Mouse (Mus musculus) hindbrain, embryonic 15.5 days (tissue): ENCODE data around the gene Dctpp1. TPM values are rescaled to one million over a fixed set of nuclear protein-coding genes. Genes with fewer than 3 reads are reported as not detected.
A peak's percentile ranks its signal among the peaks of the same experiment; 100 is the strongest.

ENCODE experiments used
- ATAC-seq: fragments of 200-750 bp; cut with Nextera tagmentation; 2 replicates; pipeline ENCODE4 v1.8.0; 2017; ENCODE audit warnings: low read depth, moderate number of reproducible peaks, moderate TSS enrichment; ENCODE audit not compliant: low FRiP score
- H3K27ac ChIP-seq: fragments of 300-500 bp; sonication (generic); replicated peaks from 2 replicates; pipeline ENCODE4 v1.5.1; 2015; ENCODE audit warnings: mild to moderate bottlenecking, inconsistent platforms
- H3K27me3 ChIP-seq: fragments of 300-500 bp; sonication (generic); 2 replicates; pipeline ENCODE4 v1.6.1; 2015; ENCODE audit warnings: control low read depth, inconsistent platforms
- H3K36me3 ChIP-seq: fragments of 300-500 bp; sonication (generic); 2 replicates; pipeline ENCODE4 v1.6.1; 2015; ENCODE audit warnings: control low read depth, inconsistent platforms
- H3K4me1 ChIP-seq: fragments of 300-500 bp; sonication (generic); replicated peaks from 2 replicates; pipeline ENCODE4 v1.6.1; 2015; ENCODE audit warnings: control low read depth, inconsistent platforms
- H3K4me2 ChIP-seq: fragments of 300-500 bp; sonication (generic); 2 replicates; pipeline ENCODE4 v1.6.1; 2015; ENCODE audit warnings: moderate library complexity, mild to moderate bottlenecking, inconsistent platforms
- H3K4me3 ChIP-seq: fragments of 300-500 bp; sonication (generic); 2 replicates; pipeline ENCODE4 v1.5.1; 2015; ENCODE audit warnings: mild to moderate bottlenecking, inconsistent platforms
- H3K9ac ChIP-seq: fragments of 300-500 bp; sonication (generic); 2 replicates; pipeline ENCODE4 v1.6.1; 2015; ENCODE audit warnings: inconsistent platforms
- H3K9me3 ChIP-seq: fragments of 300-500 bp; sonication (generic); 2 replicates; pipeline ENCODE4 v1.6.1; 2016; ENCODE audit warnings: control low read depth, inconsistent platforms
- WGBS: fragments of 180-500 bp; shearing (Covaris S2); methylation state at CpG from one replicate; pipeline ENCODE4 v1.1.7; 2015; 5-methylcytosine and 5-hydroxymethylcytosine counted together
- polyA plus RNA-seq: library from polyadenylated mRNA; unstranded; fragments of >200 nt; fragmentation: Nextera tagmentation; extraction: Ambion mirVana; gene quantifications from 2 replicates; pipeline ENCODE4 v1.2.1, GENCODE M21; 2015

Gene Dctpp1
- 122 TPM in 2 replicates for polyA plus RNA-seq

DNA sequence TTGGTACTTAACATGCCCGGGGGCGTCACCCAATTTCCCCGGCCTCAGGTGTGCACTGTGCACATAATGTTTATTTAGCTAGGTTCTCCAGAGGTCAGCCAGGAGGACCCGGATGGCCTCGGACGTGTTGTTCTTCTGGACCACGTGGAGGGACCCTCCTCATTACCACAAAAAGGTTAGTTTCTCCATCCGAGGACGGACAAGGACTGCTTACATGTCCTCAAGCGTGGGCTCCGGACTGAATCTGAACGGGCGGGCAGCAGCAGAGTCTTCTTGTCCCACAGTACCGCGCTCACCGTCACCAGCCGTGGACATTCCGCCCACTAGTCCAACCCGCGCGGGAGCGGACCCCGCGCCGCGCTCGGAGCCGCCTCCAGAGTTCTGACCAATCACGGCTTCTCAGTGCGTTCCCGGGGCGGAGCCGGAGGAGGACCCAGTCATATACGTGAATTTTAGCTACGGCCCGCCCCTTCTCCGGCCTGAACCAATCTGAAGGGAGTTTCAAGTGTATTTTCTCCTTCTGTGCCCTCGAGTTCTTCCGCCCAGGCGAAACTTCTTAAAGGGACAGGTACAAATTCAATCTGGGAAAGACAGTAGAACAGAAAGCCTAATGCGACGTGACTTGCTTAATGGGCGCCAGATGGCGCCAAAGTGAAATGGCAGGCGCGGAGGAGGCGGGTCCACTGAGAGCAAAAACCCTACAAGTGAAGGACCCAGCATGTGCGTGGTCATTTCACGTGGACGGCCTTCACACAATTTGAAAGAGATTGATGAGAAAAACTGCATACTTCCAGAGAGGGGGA lies at the start of gene Dctpp1:
Gene Dctpp1, minus strand, starts transcription at position 401 of the 803 bp plus-strand sequence.
- no peaks in the 10 kb centered on the region for H3K27me3 ChIP-seq
- WGBS: under 1% methylated on average over 50 of the region's 50 CpGs
- H3K9ac ChIP-seq: peak within 1 kb of the TSS; percentile 75
- peak; percentile 98 for ATAC-seq
- peaks cover 19% of the 10 kb centered on the region for H3K4me1 ChIP-seq
- peak within 1 kb of the TSS; percentile 39; the same call in 1 of the 2 replicates for H3K27ac ChIP-seq
- no peaks in the 10 kb centered on the region for H3K9me3 ChIP-seq
- H3K4me2 ChIP-seq: peak within 1 kb of the TSS; percentile 89
- no peaks in the 10 kb centered on the region for H3K36me3 ChIP-seq
- H3K4me3 ChIP-seq: peak within 1 kb of the TSS; percentile 75

GRCm38 (mm10) chr7:127309951-127310350 lies 49.4 kb upstream of the Dctpp1 start:
- Histone ChIP-seq H3K9me3 (no peaks in the 10 kb centered on the region), H3K9ac (no peak overlapping the region), H3K4me3 (no peak overlapping the region), H3K4me2 (no peak overlapping the region), H3K27me3 (no peaks in the 10 kb centered on the region), H3K4me1 (no peaks in the 10 kb centered on the region), H3K27ac (no peak overlapping the region), H3K36me3 (no peaks in the 10 kb centered on the region)
- no peak for ATAC-seq
- WGBS: 79% methylated on average over 12 of the region's 12 CpGs

- ATAC-seq: no peak
- no peaks in the 10 kb centered on the region for H3K4me1 ChIP-seq
- H3K36me3 ChIP-seq: no peaks in the 10 kb centered on the region
- no peak overlapping the region for H3K4me3 ChIP-seq
- no peak overlapping the region for H3K27ac ChIP-seq
- no peak overlapping the region for H3K4me2 ChIP-seq
- H3K9ac ChIP-seq: no peak overlapping the region
- WGBS: 67% methylated on average over 4 of the region's 4 CpGs
- no peaks in the 10 kb centered on the region for H3K27me3 ChIP-seq
- H3K9me3 ChIP-seq: no peaks in the 10 kb centered on the region
These were observed 48.4 kb upstream of the Dctpp1 start for GRCm38 (mm10) chr7:127308887-127309286.

DNA sequence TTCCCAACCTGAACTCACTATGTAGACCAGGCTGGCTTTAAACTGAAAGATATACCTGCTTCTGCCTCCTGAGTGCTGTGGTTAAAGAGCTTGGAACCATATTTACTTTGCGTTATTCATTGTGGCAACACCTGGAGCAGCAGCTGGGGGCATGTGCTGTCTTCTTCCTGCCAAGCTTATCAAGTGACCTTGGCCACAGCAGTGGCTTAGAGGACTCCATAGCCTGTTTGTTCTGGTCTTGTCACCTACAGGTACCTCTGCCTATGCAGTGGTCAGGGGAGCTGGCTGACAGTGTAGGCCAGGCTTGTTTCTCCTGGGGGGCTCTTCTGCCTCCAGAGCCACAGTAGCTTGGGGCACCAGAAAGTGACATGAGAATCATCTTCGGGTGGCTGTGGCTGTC lies 47.9 kb upstream of the Dctpp1 start:
- H3K36me3 ChIP-seq: no peaks in the 10 kb centered on the region
- H3K27ac ChIP-seq: no peak overlapping the region
- no peaks in the 10 kb centered on the region for H3K27me3 ChIP-seq
- no peak overlapping the region for H3K4me2 ChIP-seq
- H3K4me3 ChIP-seq: no peak overlapping the region
- no peaks in the 10 kb centered on the region for H3K9me3 ChIP-seq
- H3K9ac ChIP-seq: no peak overlapping the region
- WGBS: 86% methylated on average over 2 of the region's 2 CpGs
- H3K4me1 ChIP-seq: no peaks in the 10 kb centered on the region
- no peak for ATAC-seq

DNA sequence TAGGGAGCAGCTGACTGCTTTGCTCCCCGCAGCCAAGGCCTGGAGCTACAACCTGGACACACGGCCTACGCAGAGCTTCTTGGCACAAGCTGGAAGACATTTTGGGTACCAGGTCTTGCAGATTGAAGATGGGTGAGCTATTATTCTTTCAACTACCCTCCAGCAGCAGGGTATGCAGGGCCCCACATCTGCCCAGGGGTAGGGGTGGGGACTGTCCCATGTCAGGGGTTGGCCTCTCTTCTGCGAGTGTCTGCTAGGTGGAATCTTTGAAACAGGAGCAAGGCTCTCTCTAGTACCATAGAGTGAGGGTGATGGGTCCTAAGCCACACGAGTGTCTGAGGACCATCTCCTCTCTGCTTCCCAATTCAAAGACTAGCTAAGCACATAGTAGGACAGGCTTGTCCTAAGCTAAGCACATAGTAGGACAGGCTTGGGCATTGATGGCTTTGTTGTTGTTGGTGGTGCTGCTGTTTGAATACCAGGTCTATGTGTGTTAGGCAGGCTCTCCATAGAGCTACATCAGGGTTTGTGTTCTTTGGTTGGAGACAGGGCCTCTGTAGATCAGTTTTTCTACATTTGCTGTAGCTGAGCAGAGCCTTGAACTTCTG lies 37.2 kb upstream of the Dctpp1 start:
- Histone ChIP-seq H3K4me3 (no peak overlapping the region), H3K27me3 (no peaks in the 10 kb centered on the region), H3K4me1 (no peaks in the 10 kb centered on the region), H3K36me3 (no peaks in the 10 kb centered on the region), H3K4me2 (no peak overlapping the region), H3K9ac (no peak overlapping the region), H3K27ac (no peak overlapping the region), H3K9me3 (no peaks in the 10 kb centered on the region)
- no peak for ATAC-seq
- 94% methylated on average over 5 of the region's 5 CpGs for WGBS

- no peak overlapping the region for H3K9ac ChIP-seq
- no peaks in the 10 kb centered on the region for H3K27me3 ChIP-seq
- H3K4me1 ChIP-seq: no peaks in the 10 kb centered on the region
- no peaks in the 10 kb centered on the region for H3K9me3 ChIP-seq
- H3K36me3 ChIP-seq: no peaks in the 10 kb centered on the region
- H3K4me3 ChIP-seq: no peak overlapping the region
- 88% methylated on average over 5 of the region's 5 CpGs for WGBS
- no peak overlapping the region for H3K27ac ChIP-seq
- H3K4me2 ChIP-seq: no peak overlapping the region
- no peak for ATAC-seq
These were observed 36.5 kb upstream of the Dctpp1 start for GRCm38 (mm10) chr7:127296786-127297555.

DNA sequence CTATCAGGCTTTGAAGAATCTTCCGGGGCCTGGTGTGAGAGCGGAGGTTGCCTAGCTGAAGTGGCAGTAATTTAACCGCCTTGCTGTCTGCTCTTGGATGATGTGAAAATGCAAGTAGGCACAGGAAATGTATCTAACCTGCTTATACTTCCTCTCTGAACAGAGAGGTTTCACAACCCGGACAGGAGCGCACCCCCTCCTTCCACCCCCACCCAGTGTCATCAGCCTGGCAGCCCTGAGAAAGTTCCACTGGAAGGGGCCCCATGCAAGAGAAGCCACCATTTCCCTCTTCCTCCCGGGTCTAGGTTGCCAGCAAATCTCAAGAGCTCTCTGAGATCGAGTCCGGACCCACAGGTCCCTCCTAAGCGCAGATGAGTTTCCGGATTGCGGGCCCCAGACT lies 35.6 kb upstream of the Dctpp1 start, which contains the start of gene Itgal:
Gene Itgal, plus strand, starts transcription at position 163 of the 400 bp plus-strand sequence.
- Histone ChIP-seq H3K27ac (no peak within 1 kb of the TSS), H3K4me1 (no peaks in the 10 kb centered on the region), H3K9ac (no peak within 1 kb of the TSS), H3K36me3 (no peaks in the 10 kb centered on the region), H3K27me3 (no peaks in the 10 kb centered on the region), H3K9me3 (no peaks in the 10 kb centered on the region), H3K4me3 (no peak within 1 kb of the TSS), H3K4me2 (no peak within 1 kb of the TSS)
- 87% methylated on average over 11 of the region's 11 CpGs for WGBS
- ATAC-seq: no peak

DNA sequence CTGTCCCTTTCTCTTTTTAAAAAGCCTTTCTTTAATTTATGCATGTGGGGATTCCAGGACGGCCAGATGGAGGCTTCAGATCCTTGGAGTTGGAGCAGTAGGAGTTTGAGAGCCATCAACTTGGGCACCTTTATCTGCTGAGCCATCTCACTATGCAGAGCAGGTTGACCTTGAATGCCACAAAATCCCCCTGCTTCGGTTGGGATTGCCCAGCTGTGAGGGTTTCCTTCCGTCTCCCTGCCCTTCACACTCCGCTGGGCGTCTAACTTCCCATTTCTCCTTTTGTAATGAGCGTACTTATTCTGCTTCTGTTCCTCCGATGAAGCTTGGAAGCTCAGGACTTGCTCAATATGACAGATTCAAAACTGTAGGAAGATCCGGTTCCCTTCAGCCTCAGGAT lies 29.6 kb upstream of the Dctpp1 start:
- no peak overlapping the region for H3K4me2 ChIP-seq
- no peaks in the 10 kb centered on the region for H3K4me1 ChIP-seq
- H3K9ac ChIP-seq: no peak overlapping the region
- no peak overlapping the region for H3K4me3 ChIP-seq
- ATAC-seq: no peak
- no peak overlapping the region for H3K27ac ChIP-seq
- H3K27me3 ChIP-seq: no peaks in the 10 kb centered on the region
- no peaks in the 10 kb centered on the region for H3K36me3 ChIP-seq
- no peaks in the 10 kb centered on the region for H3K9me3 ChIP-seq
- WGBS: 60% methylated on average over 8 of the region's 8 CpGs

- no peak overlapping the region for H3K4me3 ChIP-seq
- H3K4me2 ChIP-seq: no peak overlapping the region
- H3K9ac ChIP-seq: no peak overlapping the region
- H3K4me1 ChIP-seq: no peaks in the 10 kb centered on the region
- H3K27me3 ChIP-seq: no peaks in the 10 kb centered on the region
- no peaks in the 10 kb centered on the region for H3K9me3 ChIP-seq
- ATAC-seq: no peak
- 70% methylated on average over 2 of the region's 2 CpGs for WGBS
- H3K36me3 ChIP-seq: no peaks in the 10 kb centered on the region
- no peak overlapping the region for H3K27ac ChIP-seq
These were observed 28.8 kb upstream of the Dctpp1 start for GRCm38 (mm10) chr7:127289306-127289705.

- H3K9ac ChIP-seq: no peak overlapping the region
- no peak for ATAC-seq
- H3K4me2 ChIP-seq: no peak overlapping the region
- WGBS: 79% methylated on average over 1 of the region's 1 CpGs
- no peak overlapping the region for H3K27ac ChIP-seq
- H3K4me1 ChIP-seq: no peaks in the 10 kb centered on the region
- no peaks in the 10 kb centered on the region for H3K27me3 ChIP-seq
- no peaks in the 10 kb centered on the region for H3K36me3 ChIP-seq
- no peak overlapping the region for H3K4me3 ChIP-seq
- no peaks in the 10 kb centered on the region for H3K9me3 ChIP-seq
These were observed 27.4 kb upstream of the Dctpp1 start for GRCm38 (mm10) chr7:127287940-127288339.

GRCm38 (mm10) chr7:127285154-127285553 lies 24.6 kb upstream of the Dctpp1 start:
- no peak for ATAC-seq

DNA sequence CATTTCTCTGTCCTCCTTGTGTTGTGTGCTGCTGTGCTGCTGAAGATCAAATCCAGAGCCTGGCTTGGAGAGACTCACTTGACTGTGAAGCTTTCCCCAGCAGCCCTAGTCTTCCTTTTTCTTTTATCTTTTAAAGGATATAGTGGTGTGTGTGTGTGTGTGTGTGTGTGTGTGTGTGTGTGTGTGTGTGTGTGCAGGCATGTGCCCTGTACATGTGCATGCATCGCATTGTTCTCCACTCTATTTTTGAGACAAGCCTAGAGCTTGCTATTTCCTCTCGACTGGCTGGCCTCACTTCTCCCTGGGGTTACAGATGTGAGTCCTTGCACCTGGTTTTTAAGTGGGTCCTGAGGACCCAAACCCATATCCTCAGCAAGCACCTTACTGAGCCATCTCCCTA lies 21.7 kb upstream of the Dctpp1 start:
- Histone ChIP-seq H3K9me3 (no peaks in the 10 kb centered on the region), H3K36me3 (no peaks in the 10 kb centered on the region), H3K27me3 (no peaks in the 10 kb centered on the region), H3K4me2 (no peak overlapping the region), H3K4me3 (no peak overlapping the region), H3K4me1 (no peaks in the 10 kb centered on the region), H3K9ac (no peak overlapping the region), H3K27ac (no peak overlapping the region)
- 86% methylated on average over 2 of the region's 2 CpGs for WGBS
- ATAC-seq: no peak

More at GRCm38 (mm10) chr7:127285154-127285553, 24.6 kb upstream of the Dctpp1 start:
- H3K4me2 ChIP-seq: no peak overlapping the region
- H3K27me3 ChIP-seq: no peaks in the 10 kb centered on the region
- no peak overlapping the region for H3K4me3 ChIP-seq
- H3K27ac ChIP-seq: no peak overlapping the region
- no peak overlapping the region for H3K9ac ChIP-seq
- no peaks in the 10 kb centered on the region for H3K4me1 ChIP-seq
- H3K9me3 ChIP-seq: no peaks in the 10 kb centered on the region
- H3K36me3 ChIP-seq: no peaks in the 10 kb centered on the region
- WGBS: 89% methylated on average over 7 of the region's 10 CpGs
